Mouse (Mus musculus) liver, embryonic 12.5 days (tissue): Measurements from ENCODE around the gene Tspan9. TPM values are rescaled to one million over a fixed set of nuclear protein-coding genes. Genes with fewer than 3 reads are reported as not detected.

Experiments
- ATAC-seq: fragments of 200-750 bp; cut with Nextera tagmentation; 2 replicates; pipeline ENCODE4 v1.8.0; 2017; ENCODE audit warnings: moderate number of reproducible peaks, mild to moderate bottlenecking, moderate library complexity
- H3K27ac ChIP-seq: fragments of 300-500 bp; sonication (generic); 2 replicates; pipeline ENCODE4 v1.5.1; 2016; ENCODE audit warnings: mild to moderate bottlenecking
- H3K27me3 ChIP-seq: fragments of 300-500 bp; sonication (generic); replicated peaks from 2 replicates; pipeline ENCODE4 v1.6.1; 2016; ENCODE audit warnings: mild to moderate bottlenecking, moderate library complexity
- H3K36me3 ChIP-seq: fragments of 300-500 bp; sonication (generic); 2 replicates; pipeline ENCODE4 v1.6.1; 2016; ENCODE audit warnings: mild to moderate bottlenecking, moderate library complexity
- H3K4me1 ChIP-seq: fragments of 300-500 bp; sonication (generic); 2 replicates; pipeline ENCODE4 v1.6.1; 2016
- H3K4me2 ChIP-seq: fragments of 300-500 bp; sonication (generic); 2 replicates; pipeline ENCODE4 v1.6.1; 2016; ENCODE audit warnings: mild to moderate bottlenecking, moderate library complexity
- H3K4me3 ChIP-seq: fragments of 300-500 bp; sonication (generic); 2 replicates; pipeline ENCODE4 v1.5.1; 2016; ENCODE audit warnings: mild to moderate bottlenecking, moderate library complexity
- H3K9ac ChIP-seq: fragments of 300-500 bp; sonication (generic); 2 replicates; pipeline ENCODE4 v1.6.1; 2016; ENCODE audit warnings: mild to moderate bottlenecking, moderate library complexity
- H3K9me3 ChIP-seq: fragments of 300-500 bp; sonication (generic); replicated peaks from 2 replicates; pipeline ENCODE4 v1.6.1; 2016; ENCODE audit warnings: mild to moderate bottlenecking, moderate library complexity
- WGBS: fragments of 180-500 bp; shearing (Covaris S2); methylation state at CpG from one replicate; pipeline ENCODE4 v1.1.7; 2016; ENCODE audit not compliant: insufficient replicate concordance; 5-methylcytosine and 5-hydroxymethylcytosine counted together
- polyA plus RNA-seq: library from polyadenylated mRNA; unstranded; fragments of >200 nt; fragmentation: Nextera tagmentation; extraction: Ambion mirVana; gene quantifications from 2 replicates; pipeline ENCODE4 v1.2.1, GENCODE M21; 2016

Gene Tspan9
- polyA plus RNA-seq, 1 experiment from 2014 or later, result 26.4 TPM

- 68% methylated on average over 6 of the region's 6 CpGs for WGBS
- Histone ChIP-seq H3K4me1 (peaks cover 16% of the 10 kb centered on the region), H3K4me3 (no peak overlapping the region), H3K9ac (no peak overlapping the region), H3K36me3 (no peaks in the 10 kb centered on the region), H3K27ac (no peak overlapping the region), H3K27me3 (no peaks in the 10 kb centered on the region), H3K9me3 (no peaks in the 10 kb centered on the region), H3K4me2 (no peak overlapping the region)
- no peak for ATAC-seq
Measured at GRCm38 (mm10) chr6:128062784-128063183, 80.6 kb downstream of the Tspan9 start.

GRCm38 (mm10) chr6:128062216-128062615 lies 81.2 kb downstream of the Tspan9 start:
- no peak for ATAC-seq
- Histone ChIP-seq H3K4me3 (no peak overlapping the region), H3K4me2 (no peak overlapping the region), H3K27me3 (no peaks in the 10 kb centered on the region), H3K9me3 (no peaks in the 10 kb centered on the region), H3K36me3 (no peaks in the 10 kb centered on the region), H3K4me1 (peaks cover 16% of the 10 kb centered on the region), H3K9ac (no peak overlapping the region), H3K27ac (no peak overlapping the region)
- 75% methylated on average over 13 of the region's 13 CpGs for WGBS

GRCm38 (mm10) chr6:128061342-128061741 lies 82.1 kb downstream of the Tspan9 start:
- Histone ChIP-seq H3K4me2 (no peak overlapping the region), H3K36me3 (no peaks in the 10 kb centered on the region), H3K27ac (no peak overlapping the region), H3K27me3 (no peaks in the 10 kb centered on the region), H3K4me3 (no peak overlapping the region), H3K9me3 (no peaks in the 10 kb centered on the region), H3K9ac (no peak overlapping the region), H3K4me1 (peaks cover 12% of the 10 kb centered on the region)
- 64% methylated on average over 5 of the region's 5 CpGs for WGBS
- ATAC-seq, result no peak

- no peak for ATAC-seq
- no peaks in the 10 kb centered on the region for H3K9me3 ChIP-seq
- H3K9ac ChIP-seq, result no peak overlapping the region
- H3K27me3 ChIP-seq, result no peaks in the 10 kb centered on the region
- WGBS, result 51% methylated on average over 9 of the region's 9 CpGs
- H3K4me2 ChIP-seq, result no peak overlapping the region
- H3K4me1 ChIP-seq, result no peaks in the 10 kb centered on the region
- no peak overlapping the region for H3K27ac ChIP-seq
- H3K36me3 ChIP-seq, result no peaks in the 10 kb centered on the region
- H3K4me3 ChIP-seq, result no peak overlapping the region
Measured at GRCm38 (mm10) chr6:128058570-128058969, 84.8 kb downstream of the Tspan9 start.

- Histone ChIP-seq H3K27ac (no peak overlapping the region), H3K4me2 (no peak overlapping the region), H3K9me3 (no peaks in the 10 kb centered on the region), H3K9ac (no peak overlapping the region), H3K27me3 (no peaks in the 10 kb centered on the region), H3K4me1 (no peaks in the 10 kb centered on the region), H3K4me3 (no peak overlapping the region), H3K36me3 (no peaks in the 10 kb centered on the region)
- WGBS, result 75% methylated on average over 7 of the region's 7 CpGs
- no peak for ATAC-seq
Measured at GRCm38 (mm10) chr6:128058157-128058556, 85.2 kb downstream of the Tspan9 start.

GRCm38 (mm10) chr6:128053000-128053732 lies 90.2 kb downstream of the Tspan9 start:
- Histone ChIP-seq H3K4me3 (no peak overlapping the region), H3K27me3 (no peaks in the 10 kb centered on the region), H3K4me1 (no peaks in the 10 kb centered on the region), H3K9me3 (no peaks in the 10 kb centered on the region), H3K36me3 (no peaks in the 10 kb centered on the region), H3K27ac (no peak overlapping the region), H3K4me2 (no peak overlapping the region), H3K9ac (no peak overlapping the region)
- 59% methylated on average over 10 of the region's 10 CpGs for WGBS
- ATAC-seq, result no peak

- Histone ChIP-seq H3K4me3 (no peak overlapping the region), H3K9ac (no peak overlapping the region), H3K27ac (no peak overlapping the region), H3K27me3 (peaks cover 4% of the 10 kb centered on the region; the same call in 1 of the 2 replicates), H3K4me2 (no peak overlapping the region), H3K9me3 (no peaks in the 10 kb centered on the region), H3K4me1 (peaks cover 16% of the 10 kb centered on the region; the same call in 1 of the 2 replicates), H3K36me3 (no peaks in the 10 kb centered on the region)
- ATAC-seq, result no peak
- 54% methylated on average over 7 of the region's 7 CpGs for WGBS
Measured at GRCm38 (mm10) chr6:128047671-128048070, 95.7 kb downstream of the Tspan9 start.

- no peak overlapping the region for H3K4me3 ChIP-seq
- no peaks in the 10 kb centered on the region for H3K36me3 ChIP-seq
- WGBS, result 68% methylated on average over 8 of the region's 8 CpGs
- H3K27ac ChIP-seq, result no peak overlapping the region
- no peak overlapping the region for H3K4me2 ChIP-seq
- H3K4me1 ChIP-seq, result peaks cover 20% of the 10 kb centered on the region
- H3K9me3 ChIP-seq, result no peaks in the 10 kb centered on the region
- no peak overlapping the region for H3K9ac ChIP-seq
- no peak for ATAC-seq
- peaks cover 4% of the 10 kb centered on the region; the same call in 1 of the 2 replicates for H3K27me3 ChIP-seq
Measured at GRCm38 (mm10) chr6:128047239-128047638, 96.2 kb downstream of the Tspan9 start.

- WGBS, result 59% methylated on average over 6 of the region's 6 CpGs
- H3K4me2 ChIP-seq, result no peak overlapping the region
Measured at GRCm38 (mm10) chr6:128046799-128047198, 96.6 kb downstream of the Tspan9 start.

GRCm38 (mm10) chr6:128044691-128045090 lies 98.7 kb downstream of the Tspan9 start:
- Histone ChIP-seq H3K9ac (no peak overlapping the region), H3K27ac (no peak overlapping the region), H3K4me1 (peaks cover 25% of the 10 kb centered on the region), H3K4me3 (no peak overlapping the region), H3K4me2 (no peak overlapping the region), H3K36me3 (no peaks in the 10 kb centered on the region), H3K9me3 (no peaks in the 10 kb centered on the region), H3K27me3 (peaks cover 4% of the 10 kb centered on the region; the same call in 1 of the 2 replicates)
- no peak for ATAC-seq
- WGBS, result 38% methylated on average over 10 of the region's 10 CpGs

More at GRCm38 (mm10) chr6:128046799-128047198, 96.6 kb downstream of the Tspan9 start:
- no peak overlapping the region for H3K4me3 ChIP-seq
- ATAC-seq, result no peak
- H3K9me3 ChIP-seq, result no peaks in the 10 kb centered on the region
- H3K9ac ChIP-seq, result no peak overlapping the region
- no peaks in the 10 kb centered on the region for H3K36me3 ChIP-seq
- peaks cover 24% of the 10 kb centered on the region for H3K4me1 ChIP-seq
- H3K27ac ChIP-seq, result no peak overlapping the region
- peaks cover 4% of the 10 kb centered on the region; the same call in 1 of the 2 replicates for H3K27me3 ChIP-seq

GRCm38 (mm10) chr6:128043486-128043885 lies 99.9 kb downstream of the Tspan9 start:
- Histone ChIP-seq H3K4me3 (no peak overlapping the region), H3K4me1 (peaks cover 25% of the 10 kb centered on the region), H3K9me3 (no peaks in the 10 kb centered on the region), H3K4me2 (no peak overlapping the region), H3K27me3 (peaks cover 5% of the 10 kb centered on the region), H3K27ac (no peak overlapping the region), H3K9ac (no peak overlapping the region), H3K36me3 (no peaks in the 10 kb centered on the region)
- WGBS, result 41% methylated on average over 6 of the region's 6 CpGs
- no peak for ATAC-seq

- H3K4me1 ChIP-seq, result peaks cover 21% of the 10 kb centered on the region
- H3K27me3 ChIP-seq, result peaks cover 17% of the 10 kb centered on the region
Measured at GRCm38 (mm10) chr6:128041836-128042235, 101.6 kb downstream of the Tspan9 start.

More at GRCm38 (mm10) chr6:128041836-128042235, 101.6 kb downstream of the Tspan9 start:
- Histone ChIP-seq H3K9ac (no peak overlapping the region), H3K4me2 (no peak overlapping the region), H3K4me3 (no peak overlapping the region), H3K27ac (no peak overlapping the region), H3K9me3 (no peaks in the 10 kb centered on the region), H3K36me3 (no peaks in the 10 kb centered on the region)
- 26% methylated on average over 6 of the region's 6 CpGs for WGBS
- no peak for ATAC-seq
